Mouse (Mus musculus): ENCODE data around the gene Ube4a.

The Ube4a gene

DNA sequence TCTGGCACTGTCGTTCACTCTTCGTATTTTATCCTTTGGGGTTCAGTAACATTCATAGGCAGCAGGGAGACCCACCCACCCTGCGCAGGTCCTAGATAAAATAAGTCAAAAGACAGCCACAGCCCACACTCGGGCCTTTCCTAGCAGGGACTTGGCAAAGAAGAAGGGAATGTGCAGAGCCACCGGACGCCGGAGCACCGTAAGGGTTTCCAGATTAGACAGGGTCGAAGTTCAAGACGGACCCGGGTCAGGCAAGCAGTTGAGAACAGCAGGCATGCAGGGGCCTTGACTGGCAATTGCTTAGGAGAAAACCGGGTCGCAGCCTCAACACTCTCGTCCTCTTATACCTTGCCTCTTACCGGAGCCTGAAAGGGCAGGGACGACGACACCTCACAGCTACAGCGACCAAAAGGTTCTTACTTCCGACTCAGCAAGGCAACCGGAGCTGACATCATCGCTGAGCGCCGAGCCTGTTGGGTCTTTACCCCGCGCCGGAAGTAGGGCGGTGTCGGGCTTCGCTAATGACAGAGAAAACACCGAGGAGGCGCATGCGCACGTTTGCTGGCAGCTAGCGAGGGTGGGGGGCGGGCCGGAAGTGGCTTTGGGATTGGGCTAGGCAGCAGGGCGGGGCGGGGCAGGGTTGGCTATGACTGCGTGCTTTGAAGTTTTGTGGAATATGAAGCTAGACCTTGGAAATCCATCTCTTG, at the start of gene Ube4a:
Gene Ube4a (minus strand): TSS at position 475 of the 707 bp plus-strand sequence.
- DNase-seq (ENCODE audit: low spot score): peak; percentile 100

DNA sequence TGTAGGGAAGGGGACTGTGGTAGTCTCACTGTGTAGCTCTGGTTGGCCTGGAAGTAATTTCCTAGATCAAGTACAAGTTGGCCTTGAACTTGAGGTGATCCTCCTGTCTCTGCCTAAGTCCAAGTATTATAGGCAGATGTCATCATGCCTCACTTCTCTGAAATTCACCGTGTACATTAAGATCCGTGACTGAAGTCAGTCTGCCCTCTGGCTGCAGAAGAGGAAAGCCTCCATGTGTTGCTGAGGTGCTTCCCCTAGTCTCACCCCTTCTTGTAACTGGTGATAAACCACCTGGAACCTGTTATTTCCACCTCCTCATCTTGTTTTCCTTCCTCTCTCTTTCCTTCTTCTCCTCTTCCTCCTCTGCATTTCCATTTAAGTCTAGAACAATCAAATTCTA, 49.5 kb upstream of the Ube4a start:
- no peak for DNase-seq (ENCODE audit: low spot score)

DNA sequence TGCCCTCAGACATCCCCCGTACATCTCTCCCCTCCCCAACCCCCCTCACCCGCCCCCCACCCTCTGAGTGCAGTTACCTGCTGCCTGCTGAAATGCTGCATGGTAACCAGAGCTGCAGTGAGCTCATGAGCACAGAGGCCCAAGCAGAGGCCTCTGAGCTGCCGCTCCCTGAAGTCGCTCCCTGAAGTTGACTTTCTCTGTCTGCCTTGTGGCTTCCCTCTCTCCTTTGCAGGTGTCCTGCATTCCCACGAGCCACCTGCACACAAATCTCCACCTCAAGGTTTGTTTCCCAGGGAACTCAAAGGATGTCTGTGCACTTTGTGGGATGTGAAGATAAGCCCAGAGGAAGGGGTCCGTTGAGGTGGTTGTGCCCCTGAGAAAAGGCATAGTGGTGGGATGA, 45.9 kb upstream of the Ube4a start:
- no peak for DNase-seq (ENCODE audit: low spot score)

DNA sequence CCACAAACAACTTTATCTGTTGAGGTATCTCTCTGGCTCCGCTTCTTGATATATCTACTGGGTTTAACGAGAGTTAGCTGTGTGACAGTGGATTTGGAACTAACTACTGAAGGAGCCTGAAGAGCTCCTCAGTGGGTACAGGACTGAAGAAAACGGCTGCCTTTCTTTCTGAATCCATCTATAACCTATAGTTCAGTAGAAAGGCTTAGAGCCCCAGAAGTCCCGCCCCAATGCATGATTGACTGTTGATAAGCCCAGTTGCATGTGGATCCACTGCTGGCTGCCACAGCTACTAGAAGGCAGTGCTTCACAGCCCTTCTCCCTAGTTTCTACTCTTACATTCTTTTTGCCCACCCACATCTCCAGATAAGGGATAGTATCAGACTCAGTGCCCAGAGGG, 45.1 kb upstream of the Ube4a start:
- peak; percentile 9 for DNase-seq (ENCODE audit: low spot score)

DNA sequence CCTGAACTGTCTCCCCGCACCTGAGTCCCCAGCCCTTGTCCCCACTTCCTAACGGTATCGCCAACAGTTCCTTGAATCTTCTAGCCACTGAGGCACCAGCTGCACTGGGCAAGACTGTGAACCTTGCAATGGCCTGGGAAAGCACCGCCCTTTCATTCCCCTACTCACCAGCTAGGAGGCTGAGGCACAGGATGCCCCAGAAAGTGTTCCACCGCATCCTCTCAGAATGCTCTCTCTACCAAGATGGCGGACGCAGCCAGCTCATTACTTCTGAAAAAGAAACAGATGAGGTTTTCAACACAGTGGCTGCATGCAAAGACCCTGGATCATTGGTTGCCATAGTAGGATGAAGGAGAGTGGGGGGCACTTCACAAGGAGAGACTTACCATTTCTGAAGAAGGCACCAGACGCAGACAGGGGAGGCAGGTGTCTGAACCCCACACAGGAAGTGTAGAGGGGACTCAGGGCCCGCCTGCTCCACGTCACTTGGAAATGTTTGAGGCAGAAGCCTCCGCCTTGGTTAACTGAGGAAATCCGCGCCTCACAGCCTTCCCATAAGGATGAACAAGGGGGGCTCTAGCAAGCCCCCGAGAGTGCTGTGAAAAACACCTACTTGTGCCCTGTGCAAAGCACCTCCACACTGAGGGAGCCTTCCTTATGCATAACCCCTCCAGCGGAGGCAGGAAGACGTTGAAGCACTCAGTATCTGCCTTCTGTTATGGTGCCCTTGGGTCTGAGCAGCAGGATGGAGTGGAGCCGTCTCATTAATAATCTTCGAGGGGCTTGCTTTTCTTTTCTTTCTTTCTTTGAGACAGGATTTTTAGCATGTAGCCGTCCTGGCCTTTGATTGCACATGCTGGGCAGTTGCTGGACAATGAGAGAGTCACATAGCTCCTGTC, 44.0 kb upstream of the Ube4a start, which contains the start of gene Cd3e:
Gene Cd3e (minus strand): TSS at position 448 of the 899 bp plus-strand sequence.
- no peak for DNase-seq (ENCODE audit: low spot score)

DNA sequence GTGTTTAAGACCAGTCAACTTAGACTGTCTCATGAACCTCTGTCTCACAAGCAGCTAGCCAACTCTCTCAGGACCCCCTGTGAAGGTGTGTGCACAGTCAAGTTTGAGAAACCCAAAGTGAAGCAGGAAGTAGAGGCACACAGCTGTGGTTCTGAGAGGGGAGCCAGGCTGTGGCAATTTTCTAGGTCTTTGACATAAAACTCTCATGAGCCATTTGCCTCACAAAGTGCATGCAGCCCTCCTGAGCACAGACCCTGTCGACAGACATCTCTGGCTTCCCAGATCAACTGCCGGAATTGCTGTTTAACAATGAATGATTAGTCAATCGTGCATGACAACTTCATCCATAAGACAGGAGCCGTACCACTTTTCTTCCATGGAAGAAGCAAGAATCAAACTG, 42.9 kb upstream of the Ube4a start:
- no peak for DNase-seq (ENCODE audit: low spot score)

DNA sequence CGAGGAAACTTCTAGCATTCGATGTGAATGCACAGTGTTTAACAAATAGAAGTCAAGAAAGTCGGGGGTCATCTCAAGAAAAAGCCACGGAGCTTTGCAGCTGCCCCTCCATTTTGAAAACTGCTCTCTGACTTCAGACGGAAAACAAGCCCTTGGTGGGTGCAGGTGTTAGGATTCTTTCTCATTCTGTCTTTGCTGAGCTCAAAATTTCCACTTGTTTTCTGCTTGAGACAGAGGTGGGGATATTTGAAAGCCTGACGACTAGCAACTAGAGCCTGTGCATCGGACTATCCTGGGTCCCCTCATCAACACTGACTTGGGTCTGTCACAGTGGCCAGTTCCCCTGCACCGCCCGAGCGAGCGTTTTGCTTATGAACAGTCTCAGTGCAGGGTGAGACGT, 42.0 kb upstream of the Ube4a start:
- DNase-seq (ENCODE audit: low spot score): no peak

DNA sequence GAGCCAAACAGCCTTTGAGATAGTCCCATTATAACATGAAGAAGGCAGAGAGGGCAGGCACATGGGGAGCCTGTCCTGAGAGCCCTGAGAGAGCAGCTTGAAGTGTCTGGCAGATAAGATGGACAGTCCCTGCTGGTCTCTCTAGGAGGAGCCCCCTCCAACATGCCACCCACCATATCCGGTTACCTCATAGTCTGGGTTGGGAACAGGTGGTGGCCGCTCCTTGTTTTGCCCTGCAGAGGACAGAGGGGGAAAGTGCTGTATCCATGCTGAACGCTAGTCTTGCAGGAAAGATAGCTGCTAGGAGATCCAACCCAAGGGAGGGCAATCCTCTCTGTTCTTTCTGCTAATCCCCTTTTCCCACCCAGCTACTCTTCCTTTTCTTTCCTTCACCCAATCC, 34.8 kb upstream of the Ube4a start:
- no peak for DNase-seq (ENCODE audit: low spot score)

DNA sequence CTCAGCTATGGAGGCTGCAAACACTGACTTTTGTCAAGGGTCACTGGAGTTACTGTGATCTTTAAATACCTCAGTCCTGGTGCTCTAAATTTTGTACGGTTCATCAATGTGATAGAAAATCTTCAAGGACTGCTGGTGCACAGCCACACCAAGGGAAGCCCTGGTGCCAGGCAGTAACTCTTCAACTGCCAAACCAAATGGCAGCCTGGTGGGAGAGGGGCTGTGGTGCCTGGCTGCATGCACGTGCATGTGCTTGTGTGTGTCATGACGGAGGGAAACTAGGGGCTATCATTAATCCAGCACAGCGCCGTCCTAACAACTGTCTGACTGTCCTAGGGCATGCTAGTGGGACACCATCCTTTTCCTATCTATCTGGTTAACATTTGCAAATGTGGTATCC, 34.4 kb upstream of the Ube4a start:
- no peak for DNase-seq (ENCODE audit: low spot score)

DNA sequence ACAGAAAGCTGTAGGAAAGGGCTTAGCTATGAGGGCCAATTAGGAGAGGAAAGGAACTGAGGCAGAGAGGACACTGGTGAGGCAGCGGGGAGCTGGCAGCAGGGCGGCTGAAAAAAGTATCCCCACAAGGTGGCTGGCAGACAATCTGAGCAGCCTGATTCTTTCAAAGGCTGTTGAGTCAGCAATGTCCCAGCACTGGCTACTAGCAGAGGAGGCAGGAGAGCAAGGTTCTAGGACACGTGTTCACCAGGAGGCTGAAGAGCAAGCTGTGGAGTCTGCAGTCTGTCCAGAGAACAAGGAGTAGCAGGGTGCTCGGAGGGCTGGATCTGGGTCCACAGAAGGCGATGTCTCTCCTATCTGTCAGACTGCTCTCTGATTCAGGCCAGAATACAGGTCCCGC, 33.8 kb upstream of the Ube4a start:
- peak; percentile 3 for DNase-seq (ENCODE audit: low spot score)

DNA sequence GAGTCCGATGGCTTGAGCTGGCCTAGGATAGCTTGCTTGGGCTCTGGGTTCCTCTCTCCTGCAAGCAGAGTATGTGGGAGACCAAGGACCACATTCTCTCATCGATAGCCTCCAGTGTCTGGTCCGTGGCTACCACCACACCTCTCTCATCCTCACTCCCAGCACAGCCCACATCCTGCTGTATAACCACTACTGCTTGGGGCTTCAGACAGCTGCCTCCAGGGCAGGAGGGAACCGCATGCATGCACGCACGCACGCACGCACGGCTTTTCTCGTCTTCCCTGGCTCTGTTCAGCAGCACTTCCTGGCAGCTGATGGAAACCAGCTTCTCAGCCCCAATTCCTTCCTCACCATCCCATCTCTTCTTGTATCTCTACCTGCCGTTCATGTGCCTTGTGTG, 32.7 kb upstream of the Ube4a start:
- DNase-seq (ENCODE audit: low spot score): no peak

DNA sequence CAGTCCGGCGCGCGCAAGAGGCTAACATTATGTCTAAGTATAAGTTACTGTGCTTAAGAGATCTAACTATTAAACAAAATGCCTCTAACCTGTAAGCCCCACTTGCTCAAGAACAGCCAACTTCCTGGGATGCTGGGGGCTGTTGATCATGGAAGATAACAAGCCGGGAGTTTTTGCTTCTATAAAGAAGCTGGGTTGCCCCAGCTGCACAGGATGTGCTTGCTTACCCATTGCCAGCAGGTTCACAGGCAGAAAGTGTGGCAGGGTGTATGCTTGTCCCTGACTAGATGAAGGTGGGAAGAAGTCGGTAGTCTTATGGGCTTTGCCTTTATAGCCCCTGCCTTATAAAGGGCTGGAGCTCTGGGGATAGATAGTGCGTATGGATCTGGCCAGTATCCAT, 31.2 kb upstream of the Ube4a start:
- no peak for DNase-seq (ENCODE audit: low spot score)

DNA sequence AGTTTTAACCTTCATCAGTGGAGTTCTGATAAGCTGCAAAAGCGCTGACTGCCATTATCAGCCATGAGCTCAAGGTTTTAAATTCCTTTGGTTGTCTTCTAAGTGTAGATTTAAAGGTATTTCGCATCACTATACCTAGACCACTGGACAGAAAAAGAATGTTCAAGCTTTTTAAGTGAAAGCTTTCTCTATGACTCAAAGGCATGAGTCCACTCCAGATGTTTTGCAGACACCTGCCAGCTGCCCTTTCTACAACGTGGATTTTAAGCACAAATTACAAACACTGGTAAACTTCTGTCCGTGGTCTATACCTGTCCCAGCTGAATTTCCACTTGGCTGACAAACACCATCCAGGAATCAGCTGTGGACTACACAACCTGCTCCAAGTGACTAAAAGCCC, 29.6 kb upstream of the Ube4a start:
- no peak for DNase-seq (ENCODE audit: low spot score)

DNA sequence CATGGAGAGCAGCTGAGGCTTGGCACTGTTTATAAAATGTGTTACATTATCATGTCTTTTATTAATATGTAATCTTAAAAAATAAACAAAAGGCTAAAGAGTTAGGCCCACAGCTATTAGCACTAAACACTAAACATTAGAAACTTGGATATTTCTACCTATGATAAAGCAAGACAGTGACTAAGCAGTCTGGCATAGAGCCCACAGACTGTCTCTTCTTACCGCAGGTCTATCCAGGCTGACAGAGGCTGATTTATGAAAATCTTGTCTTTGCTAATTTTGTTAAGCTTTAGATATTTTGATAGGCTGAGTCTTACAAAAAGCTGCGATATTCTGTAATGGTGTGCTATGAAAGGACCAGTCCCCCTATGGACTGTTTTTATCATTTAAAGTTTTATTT, 27.9 kb upstream of the Ube4a start:
- no peak for DNase-seq (ENCODE audit: low spot score)

DNA sequence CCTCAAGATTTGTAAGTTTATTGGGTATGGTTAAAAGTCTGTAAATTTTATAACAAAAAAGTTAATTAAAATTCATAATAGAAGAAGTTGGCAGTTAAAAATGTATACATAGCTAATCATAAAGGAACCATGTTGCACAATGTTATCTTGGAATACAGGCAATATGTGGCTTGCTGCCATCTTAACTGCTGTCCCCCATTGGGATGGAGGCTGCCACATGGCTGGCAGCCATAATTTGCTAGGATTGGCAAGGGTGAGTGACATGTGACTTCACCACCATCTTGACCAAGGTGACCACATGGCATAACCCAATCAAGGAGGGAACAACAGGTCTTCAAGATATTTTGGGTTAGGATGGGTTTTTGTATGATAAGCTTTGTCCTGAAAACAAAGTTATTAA, 26.9 kb upstream of the Ube4a start:
- no peak for DNase-seq (ENCODE audit: low spot score)

DNA sequence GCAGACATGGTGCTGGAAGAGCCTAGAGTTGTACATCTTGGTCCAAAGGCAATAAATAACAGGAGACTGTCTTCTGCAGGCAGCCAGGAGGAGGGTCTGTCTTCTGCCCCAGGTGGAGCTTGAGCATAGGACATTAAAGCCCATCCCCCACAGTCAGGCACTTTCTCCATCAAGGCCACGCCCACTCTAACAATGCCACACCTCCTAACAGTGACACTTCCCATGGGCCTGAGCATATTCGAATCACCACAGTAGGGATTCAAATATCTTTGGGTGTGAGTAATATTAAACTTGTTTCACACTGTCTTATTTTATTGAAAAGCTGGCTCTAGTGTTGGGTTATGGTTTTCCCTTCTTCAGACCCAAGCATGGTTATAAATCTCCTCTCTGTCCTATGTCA, 26.4 kb upstream of the Ube4a start:
- no peak for DNase-seq (ENCODE audit: low spot score)

DNA sequence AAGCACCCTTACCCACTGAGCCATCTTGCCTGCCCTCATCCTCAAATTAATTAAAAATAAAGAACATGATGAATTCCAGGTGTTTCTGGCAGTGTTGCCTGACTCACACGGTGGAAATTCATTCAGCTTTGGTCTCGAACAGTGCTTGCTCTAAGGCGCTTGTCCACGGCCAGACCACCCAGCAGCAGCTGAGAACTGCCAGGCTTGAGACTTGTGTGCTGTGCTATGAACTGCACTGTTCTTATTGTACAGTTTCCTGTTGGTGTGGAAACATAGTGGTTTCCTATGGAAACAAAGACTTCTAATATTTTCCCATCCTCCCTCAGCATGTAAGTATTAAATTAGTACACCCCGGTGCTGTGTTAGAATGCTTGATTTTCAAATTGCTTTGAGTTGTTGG, 21.6 kb upstream of the Ube4a start:
- no peak for DNase-seq (ENCODE audit: low spot score)

DNA sequence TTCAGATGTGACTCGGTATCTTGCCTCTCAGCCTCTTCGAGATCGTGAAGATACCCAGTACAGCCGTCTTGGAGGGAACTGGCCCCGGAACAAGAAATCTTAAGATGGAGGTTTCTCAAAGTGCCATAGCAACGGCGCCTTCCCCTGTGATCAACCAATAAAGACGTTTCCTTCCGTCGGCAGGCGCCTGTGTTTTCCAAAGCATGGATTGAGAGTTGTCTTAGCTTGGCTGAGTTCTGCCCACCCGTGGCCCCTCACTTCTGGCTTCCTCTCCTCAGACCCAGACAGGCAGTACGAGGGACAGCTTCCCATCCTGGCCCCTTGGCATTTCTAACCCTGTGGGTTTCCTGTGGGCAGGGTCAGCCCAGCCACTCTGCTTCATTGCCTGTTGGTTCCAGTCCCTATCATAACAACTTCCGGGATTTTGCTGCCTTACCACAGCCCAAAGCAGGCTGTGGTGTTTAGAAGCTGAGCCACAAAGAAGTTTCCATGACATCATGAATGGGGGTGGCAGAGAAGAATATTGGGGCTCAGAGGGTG, 20.9 kb upstream of the Ube4a start:
- DNase-seq (ENCODE audit: low spot score): no peak

DNA sequence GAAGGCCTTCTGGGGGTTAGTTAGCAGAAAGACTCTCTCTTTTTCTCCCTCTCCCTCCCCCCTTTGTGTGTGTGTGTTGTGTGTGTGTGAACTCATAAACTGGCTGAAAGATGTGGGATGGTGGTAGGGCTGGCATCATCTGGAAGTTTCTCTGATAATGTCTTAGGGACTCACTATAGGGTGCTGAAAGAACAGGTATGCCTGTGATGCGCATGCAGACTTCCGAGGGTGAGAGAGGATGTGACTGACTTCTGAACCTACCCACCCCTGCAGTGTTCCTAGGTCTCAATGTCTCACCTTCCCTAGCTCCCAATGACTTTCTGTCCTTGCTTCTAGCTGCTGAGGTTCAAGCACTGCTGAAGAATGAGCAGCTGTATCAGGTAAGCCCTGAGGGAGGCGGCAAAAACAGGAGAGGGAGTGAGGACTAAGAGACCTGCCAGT, 20.3 kb upstream of the Ube4a start:
- DNase-seq (ENCODE audit: low spot score): no peak

DNA sequence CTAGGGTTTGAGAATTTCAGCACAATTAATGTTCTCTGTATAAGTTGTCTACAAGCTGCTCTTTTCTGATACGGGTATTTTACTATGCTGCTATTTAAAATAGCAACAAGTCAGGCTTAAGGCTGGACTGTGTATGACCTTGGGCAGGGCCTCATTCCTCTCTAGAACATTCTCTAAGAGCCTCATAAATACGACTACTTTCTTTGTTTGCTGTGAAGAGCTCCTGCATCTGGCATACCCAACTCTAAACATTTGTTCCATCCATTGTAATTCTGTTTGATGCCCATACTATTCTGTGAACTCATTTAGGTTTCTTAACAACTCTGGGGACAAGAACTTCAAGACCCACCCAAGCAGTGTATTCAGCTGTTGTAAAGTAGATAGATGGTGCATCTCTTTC, 17.6 kb upstream of the Ube4a start:
- DNase-seq (ENCODE audit: low spot score): no peak

DNA sequence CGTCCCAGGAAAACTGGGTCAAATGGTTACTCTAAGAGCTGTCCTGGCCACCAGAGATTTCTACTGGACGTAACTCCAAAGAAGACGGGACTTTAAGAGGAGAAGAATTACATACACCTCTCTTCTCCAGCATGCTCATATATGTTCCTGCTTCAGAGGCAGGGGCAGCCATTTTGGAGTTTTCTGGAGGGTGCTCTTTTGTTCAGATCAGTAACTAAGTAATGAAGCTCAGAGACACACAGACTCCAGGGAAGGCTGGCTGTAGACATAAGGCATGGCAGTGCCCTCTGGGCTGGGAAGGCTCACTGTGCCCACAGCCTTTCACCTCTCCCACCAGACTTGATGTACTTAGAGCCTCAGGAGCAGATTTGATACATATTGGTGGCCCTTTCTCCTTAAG, 17.1 kb upstream of the Ube4a start:
- DNase-seq (ENCODE audit: low spot score): no peak

DNA sequence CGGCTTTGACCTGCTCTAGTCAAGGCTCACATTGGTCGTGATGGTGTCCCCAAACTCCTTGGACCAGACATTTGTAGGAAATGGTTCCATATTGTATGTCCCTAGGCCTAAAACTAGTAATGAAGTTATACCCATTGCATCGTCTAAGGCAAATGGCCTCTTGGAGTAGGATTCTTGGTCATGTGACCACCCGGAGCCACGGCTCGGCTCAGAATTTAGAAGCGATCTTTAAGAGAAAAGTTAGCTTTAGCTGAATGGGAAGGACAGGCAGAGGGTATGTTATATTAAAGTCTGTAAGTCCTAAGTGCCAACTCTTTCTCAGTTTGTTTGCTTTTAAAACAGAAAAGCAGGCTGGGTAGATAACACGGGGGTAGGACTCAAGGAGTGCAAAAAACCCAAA, 16.7 kb upstream of the Ube4a start:
- no peak for DNase-seq (ENCODE audit: low spot score)

DNA sequence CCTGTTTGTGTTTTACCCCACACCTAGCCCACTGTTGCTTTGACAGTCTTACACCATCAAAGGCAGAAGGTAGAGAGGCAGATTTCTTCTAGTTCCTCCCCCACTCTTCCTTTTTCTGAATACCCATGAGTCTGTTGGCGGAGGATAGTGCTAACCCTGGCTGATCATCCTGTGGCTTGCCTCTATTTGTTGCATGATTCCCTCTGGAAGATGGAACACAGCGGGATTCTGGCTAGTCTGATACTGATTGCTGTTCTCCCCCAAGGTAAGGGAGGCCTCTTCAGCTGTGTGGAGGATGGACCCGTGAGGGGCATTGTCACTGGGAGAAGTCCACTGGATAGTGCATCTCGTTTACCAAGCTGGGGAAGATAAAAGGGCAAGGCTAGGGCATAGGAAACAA, 16.3 kb upstream of the Ube4a start, which contains the start of gene Cd3d:
Gene Cd3d (plus strand): TSS at position 111 of the 400 bp plus-strand sequence.
- DNase-seq (ENCODE audit: low spot score): no peak

All from retina, embryonic 14.5 days (tissue).